Mouse (Mus musculus) brain, embryonic 14.5 days (tissue): ENCODE measurements around the gene N4bp2. TPM values are rescaled to one million over a fixed set of nuclear protein-coding genes. Genes with fewer than 3 reads are reported as not detected.

Source experiments
- DNase-seq: peaks from one replicate; pipeline ENCODE4 v3.0.0-alpha.2; 2011; ENCODE audit warnings: low read depth
- CTCF ChIP-seq: fragments of 200-500 bp; IDR thresholded peaks from 2 replicates; pipeline ENCODE4 v1.5.1; 2012; ENCODE audit warnings: inconsistent platforms, mild to moderate bottlenecking, moderate library complexity, borderline replicate concordance; ENCODE audit not compliant: insufficient read depth, insufficient read length; ENCODE audit errors: extremely low read depth
- POLR2A ChIP-seq: fragments of 200-500 bp; IDR thresholded peaks from 2 replicates; pipeline ENCODE4 v1.6.1; 2012; ENCODE audit warnings: mild to moderate bottlenecking, inconsistent platforms, borderline replicate concordance; ENCODE audit not compliant: poor library complexity, insufficient read depth, insufficient read length, severe bottlenecking; ENCODE audit errors: extremely low read depth
- polyA plus RNA-seq: library from polyadenylated mRNA; depleted of rRNA; stranded (reverse); fragments of >200 nt; gene quantifications from 2 replicates; pipeline ENCODE4 v1.2.3, GENCODE M21; 2012

Gene N4bp2
- polyA plus RNA-seq, 1 experiment = 31.4 TPM

DNA sequence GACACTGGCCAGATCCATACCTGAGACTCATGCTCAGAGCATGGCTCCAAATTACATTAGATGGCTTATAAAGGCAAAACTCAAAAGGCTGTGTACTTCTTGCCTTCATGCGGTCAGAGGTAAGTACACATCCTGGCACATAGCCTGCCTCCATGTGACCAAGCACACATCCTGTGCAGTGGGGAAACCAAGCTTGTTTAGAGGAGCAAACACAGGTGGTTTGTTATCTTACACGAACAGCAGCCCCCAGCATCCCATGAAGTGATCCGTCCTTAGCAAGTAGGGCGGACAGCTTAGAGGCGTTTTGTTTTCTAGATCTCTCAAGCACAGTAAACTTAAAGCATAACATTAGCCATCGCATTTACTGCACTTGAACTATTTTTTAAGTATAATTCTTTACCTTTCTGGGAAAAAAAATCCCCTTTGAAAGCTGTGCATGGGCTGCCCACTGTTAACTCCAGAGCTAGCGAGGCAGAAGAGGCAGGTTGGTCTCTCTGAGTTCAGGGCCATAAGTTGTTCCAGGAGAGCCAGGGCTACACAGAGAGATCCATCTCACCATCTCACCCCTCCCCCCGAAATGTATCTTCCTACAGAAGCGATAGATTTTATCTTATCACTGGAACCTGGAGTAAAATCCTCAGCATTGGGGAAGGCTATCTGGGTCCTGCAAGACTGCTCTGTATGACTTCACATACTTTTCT is 32.1 kb downstream of the N4bp2 start:
- DNase-seq = no peak
- no peak for TF ChIP-seq CTCF
- no peak for TF ChIP-seq POLR2A

DNA sequence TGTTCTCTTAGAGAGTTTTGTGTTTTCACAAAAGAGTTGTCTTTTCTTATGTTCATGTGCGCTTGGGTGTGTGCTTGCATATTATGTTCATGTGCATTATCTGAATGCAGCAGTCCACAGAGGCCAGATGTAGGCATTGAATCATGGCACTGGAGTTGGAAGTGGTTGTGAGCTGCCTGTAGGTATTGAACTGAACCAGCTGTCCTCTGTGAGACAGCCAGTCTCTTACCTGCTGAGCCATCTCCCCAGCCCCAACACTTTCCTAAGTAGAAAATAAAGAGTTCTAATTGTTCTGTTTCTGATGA is 32.6 kb downstream of the N4bp2 start:
- no peak for DNase-seq
- no peak for TF ChIP-seq CTCF
- TF ChIP-seq POLR2A = no peak

DNA sequence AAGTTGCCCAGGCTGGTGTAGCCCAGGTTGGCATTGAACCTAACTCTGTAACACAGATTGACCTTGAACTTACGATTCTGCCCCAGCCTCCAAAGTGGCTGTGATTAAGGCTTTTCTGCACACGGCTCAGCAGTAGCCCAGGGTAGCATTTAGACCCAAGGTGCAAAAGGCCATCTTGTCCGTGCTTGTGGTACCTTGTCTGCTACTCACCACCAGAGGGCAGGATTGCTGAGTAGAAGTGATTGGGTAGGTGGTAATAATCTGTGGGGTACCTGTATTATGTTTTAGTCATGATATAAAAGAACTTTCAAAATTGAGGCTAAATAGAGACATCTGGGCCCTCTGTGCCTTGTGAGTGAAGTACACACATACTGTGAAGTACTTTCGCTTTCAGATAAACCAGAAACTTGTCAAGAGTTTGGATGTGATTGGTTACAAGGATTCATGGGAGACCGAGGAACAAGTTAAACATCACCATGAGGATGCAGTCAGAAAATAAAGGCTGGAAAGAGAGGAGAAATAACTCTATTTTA is 60.3 kb downstream of the N4bp2 start:
- peak; percentile 61 for DNase-seq
- TF ChIP-seq POLR2A (no peak), CTCF (peak; percentile 67; the same call in 1 of the 2 replicates)

DNA sequence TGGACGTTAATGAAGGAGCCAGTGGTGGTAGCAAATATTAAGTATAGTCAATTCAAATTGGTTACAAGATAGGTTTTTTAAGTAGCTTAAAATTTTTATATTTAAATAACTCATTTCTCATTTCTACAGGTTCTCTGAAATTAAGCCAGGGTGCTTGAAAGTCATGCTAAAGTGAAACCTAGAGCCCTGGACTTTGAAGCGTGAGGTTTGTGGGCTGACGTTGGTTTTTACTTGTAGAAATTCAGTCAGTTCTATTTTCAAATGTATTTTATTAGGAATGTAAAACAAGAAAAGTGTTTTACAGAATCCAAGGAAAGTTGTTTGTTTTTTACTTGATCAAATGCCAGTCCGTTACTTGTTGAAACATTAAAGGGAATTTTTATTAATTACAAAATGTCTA is 63.2 kb downstream of the N4bp2 start:
- no peak for DNase-seq
- no peak for TF ChIP-seq CTCF

DNA sequence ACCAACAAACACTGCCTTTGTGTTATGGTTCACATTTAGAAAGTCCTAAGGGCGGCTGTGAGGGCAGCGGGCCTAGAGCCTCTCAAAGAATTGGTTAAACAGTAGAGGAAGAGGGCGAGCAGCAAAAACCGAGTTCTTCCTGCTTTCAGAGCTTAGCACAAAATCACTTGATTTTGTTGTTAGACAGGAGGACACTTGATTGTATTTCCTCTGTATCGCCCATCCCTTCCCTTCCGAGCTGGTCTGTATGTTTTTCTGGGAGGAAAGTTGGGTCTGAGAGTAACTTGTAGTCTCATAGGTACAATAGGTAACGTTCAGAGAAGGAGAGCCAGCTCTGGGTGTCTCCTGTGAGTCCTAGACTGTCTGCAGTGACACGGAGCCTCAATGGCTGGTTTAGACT is 63.8 kb downstream of the N4bp2 start:
- DNase-seq = no peak
- no peak for TF ChIP-seq POLR2A
- TF ChIP-seq CTCF = no peak

DNA sequence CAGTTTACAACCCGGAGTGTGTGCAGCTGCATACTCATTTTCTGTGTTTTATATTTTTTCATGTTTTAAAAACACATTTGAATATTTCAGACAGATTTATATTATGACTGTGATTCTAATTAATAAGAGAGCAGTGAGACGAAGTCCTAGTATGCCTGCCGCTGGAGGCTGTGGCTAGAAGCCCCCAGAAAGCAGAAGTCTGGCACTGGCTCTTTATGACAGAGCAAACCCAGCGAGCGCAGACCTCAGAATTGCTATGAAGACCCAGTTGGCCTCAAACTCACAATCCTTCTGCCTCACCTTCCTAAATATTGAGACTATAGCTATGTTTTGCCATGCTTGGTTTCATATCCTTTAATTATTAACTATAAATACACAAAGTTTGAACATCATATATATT is 64.9 kb downstream of the N4bp2 start:
- no peak for DNase-seq
- TF ChIP-seq POLR2A (no peak), CTCF (no peak)

DNA sequence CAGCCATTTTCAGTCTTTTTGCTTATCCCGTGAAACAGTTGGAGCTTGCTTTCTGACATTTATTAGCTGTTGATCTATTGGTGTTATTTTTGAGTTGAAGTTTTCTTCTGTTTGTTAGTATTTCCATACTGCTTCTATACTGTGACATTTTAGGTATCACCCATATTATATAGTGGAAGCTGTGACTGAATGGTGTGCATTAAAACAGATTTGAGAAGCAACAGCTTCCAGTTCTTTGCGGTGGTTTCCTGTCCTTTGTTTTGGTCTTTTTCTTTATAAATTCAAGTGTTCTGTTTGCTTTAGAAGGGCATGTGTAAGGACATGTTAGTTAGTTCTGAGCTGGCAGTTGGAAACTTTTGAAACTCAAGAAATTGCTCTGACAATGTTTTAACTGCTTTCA is 65.7 kb downstream of the N4bp2 start:
- DNase-seq = no peak
- TF ChIP-seq CTCF = no peak
- no peak for TF ChIP-seq POLR2A

DNA sequence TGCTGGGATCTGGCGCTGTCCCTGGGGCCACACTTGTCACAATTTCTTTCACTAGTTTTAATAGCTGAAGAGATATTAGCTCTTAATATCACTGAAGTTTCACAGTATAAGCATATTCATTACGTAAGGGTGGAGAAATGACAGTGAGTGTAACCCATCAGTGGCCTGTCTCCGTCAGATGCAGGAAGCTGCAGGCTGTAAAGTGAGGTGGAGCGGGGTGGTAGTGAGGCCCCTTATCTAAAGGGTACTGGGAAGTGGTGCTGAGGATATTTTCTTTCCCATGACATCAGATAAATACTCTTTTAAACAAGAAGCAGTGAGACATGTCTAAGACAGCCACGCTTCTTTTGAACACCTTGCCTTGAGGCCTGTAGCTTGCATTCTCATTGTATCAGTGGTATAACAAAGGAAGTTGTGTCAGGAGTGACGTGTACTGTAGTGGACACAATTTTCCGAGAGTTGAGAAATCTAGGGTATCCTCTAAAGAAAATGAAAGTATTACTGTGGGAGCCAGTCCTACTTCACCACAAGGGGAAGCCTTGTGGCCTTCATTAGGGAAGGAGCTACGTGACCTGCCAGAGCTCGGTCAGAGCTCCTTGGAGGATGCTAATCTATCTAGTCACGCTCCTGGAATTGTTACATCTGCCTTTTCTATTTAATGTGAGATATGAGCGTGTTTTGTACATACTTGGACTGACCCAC is 68.7 kb downstream of the N4bp2 start:
- DNase-seq = peak; percentile 9
- TF ChIP-seq POLR2A = no peak
- TF ChIP-seq CTCF = no peak

DNA sequence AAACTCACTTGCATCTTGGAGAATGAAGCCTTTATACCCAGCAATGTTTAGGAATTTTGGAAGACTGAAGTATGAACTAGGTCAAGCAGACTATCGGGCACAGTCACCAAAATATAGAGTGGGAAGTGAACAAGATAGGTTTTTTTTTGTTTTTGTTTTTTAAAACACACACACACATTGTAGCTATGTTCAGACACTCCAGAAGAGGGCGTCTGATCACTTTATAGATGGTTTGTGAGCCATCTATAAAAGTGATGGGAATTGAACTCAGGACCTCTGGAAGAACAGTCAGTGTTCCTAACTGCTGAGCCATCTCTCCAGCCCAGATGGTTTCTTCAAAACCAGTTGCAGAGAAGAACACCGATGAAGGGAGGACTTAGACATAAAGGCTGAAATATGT is 69.8 kb downstream of the N4bp2 start:
- no peak for TF ChIP-seq CTCF
- no peak for TF ChIP-seq POLR2A

DNA sequence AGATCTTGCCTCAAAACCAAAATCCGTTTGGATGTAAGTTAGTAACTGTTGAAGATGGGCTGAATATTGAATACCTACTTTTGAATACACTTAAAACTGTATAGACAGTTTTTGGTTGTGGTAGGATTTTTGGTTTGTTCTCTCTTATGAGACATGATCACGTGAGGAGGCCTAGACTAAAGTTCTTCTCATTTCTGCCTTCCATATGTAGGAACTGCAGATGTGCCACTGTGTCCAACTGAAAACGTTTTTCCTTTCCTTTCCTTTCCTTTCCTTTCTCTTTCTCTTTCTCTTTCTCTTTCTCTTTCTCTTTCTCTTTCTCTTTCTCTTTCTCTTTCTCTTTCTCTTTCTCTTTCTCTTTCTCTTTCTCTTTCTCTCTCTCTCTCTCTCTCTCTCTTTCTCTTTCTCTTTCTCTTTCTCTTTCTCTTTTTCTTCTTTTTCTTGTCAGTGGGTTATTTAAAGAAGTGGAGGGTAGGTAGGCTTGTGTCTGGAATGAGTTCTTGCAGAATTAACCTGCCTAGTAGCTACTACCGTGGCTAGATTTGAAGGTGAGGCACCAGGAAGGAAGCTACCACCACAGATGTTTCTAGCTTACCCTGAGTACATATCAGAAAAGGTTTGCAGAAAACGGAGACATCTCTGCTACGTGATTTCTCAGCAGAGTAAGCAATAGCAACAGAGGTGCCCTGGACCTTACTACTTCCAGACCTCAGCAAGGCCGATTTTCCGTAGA is 70.6 kb downstream of the N4bp2 start:
- no peak for TF ChIP-seq POLR2A
- TF ChIP-seq CTCF = no peak
- no peak for DNase-seq

More for the DNA sequence above, 69.8 kb downstream of the N4bp2 start:
- no peak for DNase-seq

DNA sequence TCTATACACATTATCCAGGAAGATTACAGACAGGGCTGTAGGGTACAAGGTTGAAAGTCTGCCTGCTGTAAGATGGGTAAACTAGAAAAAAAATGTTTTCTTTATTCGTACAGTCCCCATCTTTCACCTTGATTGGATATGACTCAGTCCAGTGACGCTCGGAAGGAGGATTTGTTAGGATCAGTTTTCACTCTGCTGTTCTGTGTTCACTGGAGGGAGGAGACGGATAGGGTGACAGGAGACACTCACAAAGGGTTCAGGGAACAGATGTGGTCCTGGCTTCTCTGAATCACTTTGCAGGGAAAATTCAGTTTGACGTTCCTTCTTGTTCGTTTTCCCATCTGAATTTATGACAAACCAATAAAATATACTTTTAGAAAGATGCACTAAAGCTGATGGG is 74.7 kb downstream of the N4bp2 start:
- TF ChIP-seq CTCF (no peak), POLR2A (no peak)
- no peak for DNase-seq
